Mouse (Mus musculus) hindbrain, embryonic 15.5 days (tissue): ENCODE measurements around the gene Cxcl3. TPM values are rescaled to one million over a fixed set of nuclear protein-coding genes. Genes with fewer than 3 reads are reported as not detected.

ENCODE experiments used
- ATAC-seq: fragments of 200-750 bp; cut with Nextera tagmentation; 2 replicates; pipeline ENCODE4 v1.8.0; 2017; ENCODE audit warnings: low read depth, moderate number of reproducible peaks, moderate TSS enrichment; ENCODE audit not compliant: low FRiP score
- H3K27ac ChIP-seq: fragments of 300-500 bp; sonication (generic); replicated peaks from 2 replicates; pipeline ENCODE4 v1.5.1; 2015; ENCODE audit warnings: mild to moderate bottlenecking, inconsistent platforms
- H3K27me3 ChIP-seq: fragments of 300-500 bp; sonication (generic); 2 replicates; pipeline ENCODE4 v1.6.1; 2015; ENCODE audit warnings: control low read depth, inconsistent platforms
- H3K36me3 ChIP-seq: fragments of 300-500 bp; sonication (generic); 2 replicates; pipeline ENCODE4 v1.6.1; 2015; ENCODE audit warnings: control low read depth, inconsistent platforms
- H3K4me1 ChIP-seq: fragments of 300-500 bp; sonication (generic); replicated peaks from 2 replicates; pipeline ENCODE4 v1.6.1; 2015; ENCODE audit warnings: control low read depth, inconsistent platforms
- H3K4me2 ChIP-seq: fragments of 300-500 bp; sonication (generic); 2 replicates; pipeline ENCODE4 v1.6.1; 2015; ENCODE audit warnings: moderate library complexity, mild to moderate bottlenecking, inconsistent platforms
- H3K4me3 ChIP-seq: fragments of 300-500 bp; sonication (generic); 2 replicates; pipeline ENCODE4 v1.5.1; 2015; ENCODE audit warnings: mild to moderate bottlenecking, inconsistent platforms
- H3K9ac ChIP-seq: fragments of 300-500 bp; sonication (generic); 2 replicates; pipeline ENCODE4 v1.6.1; 2015; ENCODE audit warnings: inconsistent platforms
- H3K9me3 ChIP-seq: fragments of 300-500 bp; sonication (generic); 2 replicates; pipeline ENCODE4 v1.6.1; 2016; ENCODE audit warnings: control low read depth, inconsistent platforms
- WGBS: fragments of 180-500 bp; shearing (Covaris S2); methylation state at CpG from one replicate; pipeline ENCODE4 v1.1.7; 2015; 5-methylcytosine and 5-hydroxymethylcytosine counted together
- microRNA-seq: library from miRNA; unstranded; fragments of <30 nt; microRNA quantifications from one replicate; pipeline ENCODE4, GENCODE M21; 2016
- polyA plus RNA-seq: library from polyadenylated mRNA; unstranded; fragments of >200 nt; fragmentation: Nextera tagmentation; extraction: Ambion mirVana; gene quantifications from 2 replicates; pipeline ENCODE4 v1.2.1, GENCODE M21; 2015

Gene Cxcl3
- polyA plus RNA-seq, 1 experiment from 2014 or later = 0.19 TPM

DNA sequence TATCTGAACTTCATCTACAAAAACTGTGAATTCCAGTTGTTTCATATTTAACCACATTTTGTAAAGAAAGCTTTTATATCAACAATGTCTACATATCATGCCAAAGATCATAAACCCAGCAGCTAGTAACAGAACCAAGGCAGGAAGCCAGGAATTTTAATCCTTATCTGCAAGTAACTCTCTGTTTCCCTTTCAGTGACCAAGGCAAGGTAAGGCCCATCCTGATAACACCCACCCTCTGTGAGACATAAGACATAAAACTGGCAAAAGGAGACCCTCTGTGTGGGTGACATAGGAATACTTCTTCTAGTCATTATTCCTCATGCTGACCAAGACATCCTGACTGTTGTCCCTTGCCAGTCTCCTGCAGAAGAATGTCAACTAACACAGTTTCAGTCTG, 18.7 kb downstream of the Cxcl3 start:
- no peaks in the 10 kb centered on the region for H3K36me3 ChIP-seq
- ATAC-seq = no peak
- H3K27ac ChIP-seq = no peak overlapping the region
- H3K27me3 ChIP-seq = no peaks in the 10 kb centered on the region
- no peak overlapping the region for H3K4me2 ChIP-seq
- H3K4me1 ChIP-seq = no peaks in the 10 kb centered on the region
- no peak overlapping the region for H3K9ac ChIP-seq
- H3K9me3 ChIP-seq = no peaks in the 10 kb centered on the region
- no peak overlapping the region for H3K4me3 ChIP-seq

DNA sequence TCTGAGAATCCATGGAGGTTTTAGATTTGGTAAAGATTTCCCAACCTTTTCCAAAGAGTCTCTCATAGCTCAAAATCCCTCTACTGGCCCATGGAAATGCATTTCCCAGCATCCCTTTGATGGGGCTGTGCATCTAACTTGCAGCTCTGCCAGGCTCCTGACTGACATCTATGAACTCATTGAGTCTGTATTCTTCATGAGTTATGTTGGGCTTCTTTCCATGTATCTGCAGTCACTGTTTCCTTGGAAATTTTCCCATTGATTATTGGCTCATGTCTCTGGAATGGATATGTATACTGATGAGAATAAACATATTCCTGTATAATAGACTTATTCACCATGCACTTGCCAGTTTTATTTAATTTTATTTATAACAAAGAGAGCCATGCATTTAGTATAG, 20.1 kb downstream of the Cxcl3 start:
- H3K4me1 ChIP-seq = no peaks in the 10 kb centered on the region
- no peak for ATAC-seq
- no peaks in the 10 kb centered on the region for H3K27me3 ChIP-seq
- H3K4me3 ChIP-seq = no peak overlapping the region
- no peaks in the 10 kb centered on the region for H3K36me3 ChIP-seq
- H3K9me3 ChIP-seq = no peaks in the 10 kb centered on the region
- H3K27ac ChIP-seq = no peak overlapping the region
- no peak overlapping the region for H3K4me2 ChIP-seq
- no peak overlapping the region for H3K9ac ChIP-seq

DNA sequence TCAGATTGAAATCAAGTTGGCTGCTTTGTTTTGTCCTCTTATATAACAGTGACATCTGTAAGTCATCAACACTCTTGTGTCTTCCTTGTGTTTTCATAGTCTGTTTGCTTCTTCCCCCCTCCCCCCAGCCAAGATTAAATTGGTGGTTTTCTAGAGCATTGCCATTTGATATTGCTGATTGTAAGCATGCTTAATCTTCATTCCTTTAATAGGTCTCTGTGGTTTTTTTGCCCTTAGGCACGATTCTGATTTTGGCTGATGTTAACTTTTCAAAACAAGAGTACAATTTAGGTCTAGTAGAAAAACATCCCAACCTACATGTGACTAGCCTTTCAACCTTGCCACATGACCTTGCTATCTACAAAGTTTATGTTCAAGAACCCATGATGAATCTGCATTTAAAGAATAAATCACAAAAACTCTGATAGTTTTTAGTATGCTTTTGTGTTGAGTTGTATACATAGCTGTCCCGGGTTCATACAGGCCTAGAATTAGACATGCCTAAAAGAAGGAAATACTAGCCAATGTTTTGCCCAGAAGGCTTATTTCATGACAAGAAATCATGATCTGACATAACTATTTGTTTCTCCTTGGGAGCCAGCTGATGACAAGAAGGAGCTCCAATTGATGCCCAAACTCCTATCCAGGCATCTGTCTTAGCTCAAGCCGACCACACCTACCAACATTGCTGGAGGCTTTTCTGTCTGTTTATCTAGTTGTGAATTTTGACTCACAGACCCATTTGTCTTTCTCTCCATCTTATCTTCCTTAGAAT, 21.5 kb downstream of the Cxcl3 start:
- no peaks in the 10 kb centered on the region for H3K27me3 ChIP-seq
- 88% methylated on average over 3 of the region's 3 CpGs for WGBS
- H3K9ac ChIP-seq = no peak overlapping the region
- no peak for ATAC-seq
- no peak overlapping the region for H3K4me2 ChIP-seq
- H3K9me3 ChIP-seq = no peaks in the 10 kb centered on the region
- no peaks in the 10 kb centered on the region for H3K4me1 ChIP-seq
- no peak overlapping the region for H3K27ac ChIP-seq
- H3K36me3 ChIP-seq = no peaks in the 10 kb centered on the region
- H3K4me3 ChIP-seq = no peak overlapping the region

DNA sequence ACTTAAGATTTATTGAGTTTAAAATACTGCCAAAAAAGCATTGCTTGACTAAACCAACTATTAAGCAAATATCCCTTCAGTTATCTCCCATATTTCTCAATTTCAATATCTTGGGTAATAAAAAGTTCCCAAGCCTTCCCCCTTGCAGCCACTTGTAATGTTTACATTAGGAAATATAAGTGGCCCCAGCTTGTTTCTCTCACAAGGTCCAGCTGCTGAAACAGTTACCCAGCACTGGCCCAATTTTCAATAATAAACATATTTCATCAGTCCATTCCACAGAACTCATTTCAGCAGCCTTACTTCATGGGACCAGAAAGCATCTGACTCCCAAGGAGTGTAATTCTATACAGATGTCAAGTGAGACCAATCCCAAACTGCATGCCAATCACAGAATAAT, 33.9 kb downstream of the Cxcl3 start:
- H3K36me3 ChIP-seq = no peaks in the 10 kb centered on the region
- no peaks in the 10 kb centered on the region for H3K27me3 ChIP-seq
- no peak overlapping the region for H3K27ac ChIP-seq
- no peaks in the 10 kb centered on the region for H3K4me1 ChIP-seq
- ATAC-seq = no peak
- H3K9ac ChIP-seq = no peak overlapping the region
- H3K9me3 ChIP-seq = no peaks in the 10 kb centered on the region
- no peak overlapping the region for H3K4me3 ChIP-seq
- H3K4me2 ChIP-seq = no peak overlapping the region

DNA sequence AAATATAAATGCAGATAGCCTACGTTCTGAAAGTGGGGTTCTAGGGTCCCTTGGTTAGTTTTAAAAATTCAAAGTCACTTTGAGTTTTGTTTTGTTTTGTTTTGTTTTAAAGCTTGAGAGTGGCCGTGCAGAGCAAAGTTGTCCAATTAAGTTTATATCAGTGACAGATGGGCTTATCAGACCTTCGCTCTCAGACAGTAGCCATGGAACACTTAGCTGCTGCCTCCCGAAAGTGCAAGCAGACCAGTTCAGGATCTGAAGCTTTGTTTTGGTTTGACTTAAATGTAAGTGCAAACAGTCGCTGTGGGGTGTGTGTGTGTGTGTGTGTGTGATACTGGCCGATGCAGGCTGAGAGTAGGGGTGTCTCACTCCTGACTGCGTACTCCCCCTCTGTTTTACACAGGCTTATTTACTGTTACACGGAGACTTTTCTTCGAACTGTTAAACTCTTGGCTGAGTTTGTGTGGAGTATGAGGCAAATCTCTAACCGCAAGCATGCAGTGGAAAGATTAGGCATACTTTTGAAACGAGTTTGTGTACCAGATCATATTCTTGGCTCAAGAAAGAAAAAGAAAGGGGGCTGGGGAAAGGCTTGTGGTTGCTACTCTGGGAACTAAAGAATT, 46.4 kb downstream of the Cxcl3 start:
- no peak for ATAC-seq
- no peak overlapping the region for H3K9ac ChIP-seq
- H3K4me1 ChIP-seq = no peaks in the 10 kb centered on the region
- H3K27ac ChIP-seq = no peak overlapping the region
- no peak overlapping the region for H3K4me3 ChIP-seq
- no peaks in the 10 kb centered on the region for H3K9me3 ChIP-seq
- H3K36me3 ChIP-seq = no peaks in the 10 kb centered on the region
- no peak overlapping the region for H3K4me2 ChIP-seq
- WGBS = 90% methylated on average over 11 of the region's 11 CpGs
- H3K27me3 ChIP-seq = no peaks in the 10 kb centered on the region

DNA sequence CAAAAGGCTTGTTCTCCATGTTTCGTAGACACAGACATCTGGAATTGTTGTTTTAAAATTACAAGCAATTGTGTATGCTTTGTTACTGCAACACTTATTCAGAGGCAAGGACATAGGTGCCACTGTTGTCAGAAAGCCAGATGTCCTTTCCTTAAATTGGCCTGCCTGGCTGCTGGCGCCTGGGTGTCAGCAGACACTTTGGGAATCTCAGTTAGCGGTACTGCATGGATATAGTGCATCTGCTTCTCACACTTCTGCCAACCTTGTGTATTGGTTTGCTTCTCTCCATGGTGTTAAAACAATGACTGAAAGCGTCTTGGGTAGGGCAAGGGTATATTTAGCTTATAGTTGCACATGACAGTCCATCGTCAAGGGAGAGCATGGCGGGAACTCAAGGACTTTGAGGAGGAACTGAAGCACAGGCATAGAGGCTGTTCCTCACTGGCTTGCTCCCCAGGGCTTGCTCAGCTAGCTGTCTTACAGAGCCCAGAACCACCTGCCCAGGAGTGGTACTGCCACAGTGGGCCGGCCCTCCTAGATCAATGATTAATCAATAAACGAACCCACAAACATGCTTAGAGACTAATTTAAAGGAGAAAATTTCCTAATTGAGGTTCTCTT, 47.0 kb downstream of the Cxcl3 start:
- WGBS = 90% methylated on average over 8 of the region's 8 CpGs
- ATAC-seq = no peak

DNA sequence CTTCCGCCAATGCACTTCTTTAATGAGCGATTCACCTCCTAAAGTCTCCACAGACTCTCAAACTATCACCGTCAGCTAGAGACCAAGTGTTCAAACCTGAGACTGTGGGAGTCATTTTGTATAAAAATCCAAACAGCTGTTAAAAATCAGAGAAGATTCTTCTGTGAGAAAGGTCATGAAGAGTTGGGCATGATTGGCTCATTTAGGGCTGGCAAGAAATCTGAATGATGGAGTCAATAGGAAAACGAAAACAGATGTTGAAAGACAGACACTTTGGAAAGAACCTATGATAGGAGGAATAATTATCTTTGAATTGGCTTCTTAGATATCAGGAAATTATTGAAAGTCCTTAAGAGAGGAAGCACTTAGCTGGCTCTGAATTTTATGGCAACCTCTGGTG, 48.5 kb downstream of the Cxcl3 start:
- Histone ChIP-seq H3K27me3 (no peaks in the 10 kb centered on the region), H3K27ac (no peak overlapping the region), H3K9me3 (no peaks in the 10 kb centered on the region), H3K4me2 (no peak overlapping the region), H3K4me3 (no peak overlapping the region), H3K4me1 (no peaks in the 10 kb centered on the region), H3K36me3 (no peaks in the 10 kb centered on the region), H3K9ac (no peak overlapping the region)
- ATAC-seq = no peak
- WGBS = 96% methylated on average over 4 of the region's 4 CpGs

More for the DNA sequence above, 47.0 kb downstream of the Cxcl3 start:
- H3K36me3 ChIP-seq = no peaks in the 10 kb centered on the region
- H3K27ac ChIP-seq = no peak overlapping the region
- H3K4me3 ChIP-seq = no peak overlapping the region
- H3K4me1 ChIP-seq = no peaks in the 10 kb centered on the region
- no peaks in the 10 kb centered on the region for H3K9me3 ChIP-seq
- no peak overlapping the region for H3K9ac ChIP-seq
- no peak overlapping the region for H3K4me2 ChIP-seq
- no peaks in the 10 kb centered on the region for H3K27me3 ChIP-seq

DNA sequence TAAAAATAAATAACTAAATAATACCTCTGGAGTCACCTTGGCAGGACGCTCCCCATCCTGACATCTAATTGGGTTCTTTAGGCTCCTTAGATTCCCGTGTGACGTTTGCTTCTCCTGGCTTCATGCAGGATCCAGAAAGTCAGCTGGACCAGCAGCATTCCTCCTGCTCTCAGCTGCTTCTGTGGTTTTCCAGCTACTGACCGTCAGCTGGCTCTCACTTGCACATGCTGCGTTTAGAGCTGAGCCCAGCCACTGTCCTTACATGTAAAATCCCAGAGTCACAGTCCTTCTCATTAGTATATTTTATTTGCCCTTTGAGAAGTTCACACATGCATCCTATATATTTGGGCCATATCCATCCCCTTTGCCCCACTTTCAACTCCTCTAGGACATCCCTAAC, 52.7 kb downstream of the Cxcl3 start:
- Histone ChIP-seq H3K4me1 (no peaks in the 10 kb centered on the region), H3K9ac (no peak overlapping the region), H3K4me2 (no peak overlapping the region), H3K27me3 (no peaks in the 10 kb centered on the region), H3K36me3 (no peaks in the 10 kb centered on the region), H3K27ac (no peak overlapping the region), H3K4me3 (no peak overlapping the region), H3K9me3 (no peaks in the 10 kb centered on the region)
- 87% methylated on average over 5 of the region's 5 CpGs for WGBS
- no peak for ATAC-seq

Small RNA genes within 50 kb of the gene (microRNA-seq; reads per million reads assigned to microRNA genes)
- gene Gm24322 = not detected

Other genes starting within 250 kb of the Cxcl3 start
- gene 5830473C10Rik, start 225.0 kb upstream of the Cxcl3 start, polyA plus RNA-seq = 0.08 TPM in 1 of 2 replicates, not detected in the other
- 2.4 TPM in 2 replicates for gene Rassf6, start 145.4 kb upstream of the Cxcl3 start, polyA plus RNA-seq
- 0.22 and 0.31 TPM in 2 replicates for gene Cxcl5, start 26.7 kb upstream of the Cxcl3 start, polyA plus RNA-seq
- 1.4 and 1.9 TPM in 2 replicates for gene Ppbp, start 17.6 kb upstream of the Cxcl3 start, polyA plus RNA-seq
- 43.0 and 61.1 TPM in 2 replicates for gene Pf4, start 13.7 kb upstream of the Cxcl3 start, polyA plus RNA-seq
- gene Cxcl15, start 8.4 kb downstream of the Cxcl3 start, polyA plus RNA-seq = not detected in 2 replicates
- 0.35 and 0.55 TPM in 2 replicates for gene Cxcl1, start 105.1 kb downstream of the Cxcl3 start, polyA plus RNA-seq
- gene Cxcl2, start 117.8 kb downstream of the Cxcl3 start, polyA plus RNA-seq = not detected in 2 replicates
- gene Mthfd2l, start 145.0 kb downstream of the Cxcl3 start, polyA plus RNA-seq = 61.7 and 68.1 TPM in 2 replicates
- gene Epgn, start 241.4 kb downstream of the Cxcl3 start, polyA plus RNA-seq = 0.12 and 0.19 TPM in 2 replicates